Mouse (Mus musculus) bone marrow, adult 2 months (tissue): Measurements from ENCODE around the gene Fahd1. TPM values are rescaled to one million over a fixed set of nuclear protein-coding genes. Genes with fewer than 3 reads are reported as not detected.

Source experiments
- H3K27ac ChIP-seq: fragments of 200-500 bp; 2 replicates; pipeline ENCODE4 v1.5.1; 2012; ENCODE audit warnings: low read depth, mild to moderate bottlenecking, control low read depth, inconsistent platforms, low read length; ENCODE audit not compliant: control insufficient read depth, poor library complexity, insufficient read depth
- H3K4me1 ChIP-seq: fragments of 200-500 bp; 2 replicates; pipeline ENCODE4 v1.6.1; 2011; ENCODE audit warnings: low read length; ENCODE audit not compliant: control insufficient read depth, insufficient read depth
- H3K4me3 ChIP-seq: fragments of 200-500 bp; replicated peaks from 2 replicates; pipeline ENCODE3; 2011; ENCODE audit warnings: mild to moderate bottlenecking, low read depth, low read length, control low read depth; ENCODE audit not compliant: control insufficient read depth
- CTCF ChIP-seq: fragments of 200-500 bp; IDR thresholded peaks from 2 replicates; pipeline ENCODE4 v1.5.1; 2011; ENCODE audit warnings: low read length, control low read depth; ENCODE audit not compliant: control insufficient read depth, insufficient read depth
- POLR2A ChIP-seq: fragments of 200-500 bp; IDR thresholded peaks from 2 replicates; pipeline ENCODE4 v1.6.1; 2011; ENCODE audit warnings: low read depth, mild to moderate bottlenecking, control low read depth, low read length, borderline replicate concordance; ENCODE audit not compliant: control insufficient read depth
- WGBS: fragments of 180-500 bp; shearing (Covaris S2); methylation state at CpG from one replicate; pipeline ENCODE4 v1.1.7; 2018; 5-methylcytosine and 5-hydroxymethylcytosine counted together
- polyA plus RNA-seq: library from polyadenylated mRNA; stranded (reverse); fragments of >200 nt; gene quantifications from 2 replicates; pipeline ENCODE4 v1.2.4, GENCODE M21; 2011; ENCODE audit warnings: low replicate concordance; ENCODE audit not compliant: missing spikeins, insufficient read depth, insufficient read length

Fahd1 gene
- polyA plus RNA-seq, 1 experiment, result 51.5 TPM

GRCm38 (mm10) chr17:24848600-24849031, 1.5 kb downstream of the Fahd1 start:
- peak overlapping the region; percentile 76 for H3K4me3 ChIP-seq
- no peaks in the 10 kb centered on the region; the same call in 1 of the 2 replicates for H3K4me1 ChIP-seq
- no peak for TF ChIP-seq CTCF
- no peak for TF ChIP-seq POLR2A
- H3K27ac ChIP-seq, result peak overlapping the region; percentile 79

- 79% methylated on average over 1 of the region's 1 CpGs for WGBS
- TF ChIP-seq POLR2A (no peak), CTCF (no peak)
- peak overlapping the region; percentile 48 for H3K4me3 ChIP-seq
- H3K4me1 ChIP-seq, result no peaks in the 10 kb centered on the region; the same call in 1 of the 2 replicates
- H3K27ac ChIP-seq, result no peak overlapping the region
Observed at GRCm38 (mm10) chr17:24847386-24847785, 2.8 kb downstream of the Fahd1 start.

GRCm38 (mm10) chr17:24844525-24844924, 5.6 kb downstream of the Fahd1 start:
- TF ChIP-seq POLR2A (no peak), CTCF (no peak)
- Histone ChIP-seq H3K4me3 (no peak overlapping the region), H3K27ac (no peak overlapping the region), H3K4me1 (no peaks in the 10 kb centered on the region; the same call in 1 of the 2 replicates)
- 82% methylated on average over 9 of the region's 9 CpGs for whole genome bisulfite sequencing

- TF ChIP-seq CTCF (peak; percentile 48; the same call in 1 of the 2 replicates), POLR2A (no peak)
- no peak overlapping the region for H3K4me3 ChIP-seq
- H3K27ac ChIP-seq, result no peak overlapping the region
- H3K4me1 ChIP-seq, result no peaks in the 10 kb centered on the region; the same call in 1 of the 2 replicates
- 67% methylated on average over 2 of the region's 2 CpGs for WGBS
Observed at GRCm38 (mm10) chr17:24842631-24843030, 7.5 kb downstream of the Fahd1 start.

GRCm38 (mm10) chr17:24841133-24841532, 9.0 kb downstream of the Fahd1 start:
- 58% methylated on average over 4 of the region's 4 CpGs for WGBS
- H3K4me3 ChIP-seq, result no peak overlapping the region
- TF ChIP-seq POLR2A, result no peak
- peak; percentile 54; the same call in 1 of the 2 replicates for TF ChIP-seq CTCF

GRCm38 (mm10) chr17:24840341-24840740, 9.8 kb downstream of the Fahd1 start:
- H3K4me1 ChIP-seq, result no peaks in the 10 kb centered on the region
- H3K4me3 ChIP-seq, result no peak overlapping the region
- H3K27ac ChIP-seq, result no peak overlapping the region
- TF ChIP-seq CTCF, result no peak
- 33% methylated on average over 5 of the region's 5 CpGs for WGBS

More at GRCm38 (mm10) chr17:24841133-24841532, 9.0 kb downstream of the Fahd1 start:
- no peaks in the 10 kb centered on the region for H3K4me1 ChIP-seq
- no peak overlapping the region for H3K27ac ChIP-seq

- Histone ChIP-seq H3K4me1 (no peaks in the 10 kb centered on the region), H3K4me3 (no peak within 1 kb of the TSS), H3K27ac (no peak within 1 kb of the TSS)
- 77% methylated on average over 8 of the region's 8 CpGs for WGBS
- TF ChIP-seq CTCF (no peak), POLR2A (no peak)
Observed at GRCm38 (mm10) chr17:24839842-24840241, 10.3 kb downstream of the Fahd1 start, which contains the start of gene Hagh. Gene Hagh (plus strand): TSS chr17:24840143.

- WGBS, result 52% methylated on average over 3 of the region's 3 CpGs
- no peaks in the 10 kb centered on the region for H3K4me1 ChIP-seq
- TF ChIP-seq CTCF, result no peak
- TF ChIP-seq POLR2A, result no peak
- no peak overlapping the region for H3K27ac ChIP-seq
- no peak overlapping the region for H3K4me3 ChIP-seq
Observed at GRCm38 (mm10) chr17:24821351-24822280, 28.5 kb downstream of the Fahd1 start.

- no peak for TF ChIP-seq CTCF
- TF ChIP-seq POLR2A, result no peak
- Histone ChIP-seq H3K4me3 (no peak overlapping the region), H3K27ac (no peak overlapping the region), H3K4me1 (no peaks in the 10 kb centered on the region; the same call in 1 of the 2 replicates)
- WGBS, result 76% methylated on average over 2 of the region's 2 CpGs
Observed at GRCm38 (mm10) chr17:24819469-24819868, 30.7 kb downstream of the Fahd1 start.
